Mouse (Mus musculus) urinary bladder, adult 2 months (tissue): ENCODE results near the gene Uso1. TPM values are rescaled to one million over a fixed set of nuclear protein-coding genes. Genes with fewer than 3 reads are reported as not detected.

Experiments
- DNase-seq: peaks from one replicate; pipeline ENCODE4 v3.0.0; 2022; ENCODE audit warnings: low spot score
- polyA plus RNA-seq: library from polyadenylated mRNA; depleted of rRNA; stranded (reverse); fragments of >200 nt; gene quantifications from 2 replicates; pipeline ENCODE4 v1.2.3, GENCODE M21; 2012; rRNA removed

Gene Uso1
- 49.4 and 53.4 TPM in 2 replicates for polyA plus RNA-seq

- peak; percentile 98 for DNase-seq
Observed at GRCm38 (mm10) chr5:92137239-92138046, at the start of gene Uso1. TSS of gene Uso1 (plus strand) at chr5:92137938.

GRCm38 (mm10) chr5:92093263-92094061 is 44.3 kb upstream of the Uso1 start:
- no peak for DNase-seq

- DNase-seq, result no peak
Observed at GRCm38 (mm10) chr5:92094062-92094415, 43.7 kb upstream of the Uso1 start.

GRCm38 (mm10) chr5:92096786-92097185 is 41.0 kb upstream of the Uso1 start:
- DNase-seq, result no peak

- no peak for DNase-seq
Observed at GRCm38 (mm10) chr5:92097779-92098178, 40.0 kb upstream of the Uso1 start.

- DNase-seq, result no peak
Observed at GRCm38 (mm10) chr5:92098351-92099109, 39.2 kb upstream of the Uso1 start.

- no peak for DNase-seq
Observed at GRCm38 (mm10) chr5:92101601-92102000, 36.1 kb upstream of the Uso1 start.

GRCm38 (mm10) chr5:92103062-92103461 is 34.7 kb upstream of the Uso1 start:
- no peak for DNase-seq

GRCm38 (mm10) chr5:92103816-92104415 is 33.8 kb upstream of the Uso1 start:
- no peak for DNase-seq

- DNase-seq, result no peak
Observed at GRCm38 (mm10) chr5:92106327-92107125, 31.2 kb upstream of the Uso1 start.

- no peak for DNase-seq
Observed at GRCm38 (mm10) chr5:92107282-92107681, 30.5 kb upstream of the Uso1 start.

GRCm38 (mm10) chr5:92110818-92111355 is 26.9 kb upstream of the Uso1 start:
- no peak for DNase-seq

GRCm38 (mm10) chr5:92112175-92112574 is 25.6 kb upstream of the Uso1 start:
- DNase-seq, result no peak

GRCm38 (mm10) chr5:92112585-92112984 is 25.2 kb upstream of the Uso1 start:
- no peak for DNase-seq

- DNase-seq, result no peak
Observed at GRCm38 (mm10) chr5:92113484-92113883, 24.3 kb upstream of the Uso1 start.

- no peak for DNase-seq
Observed at GRCm38 (mm10) chr5:92114223-92114622, 23.5 kb upstream of the Uso1 start.

GRCm38 (mm10) chr5:92114939-92115338 is 22.8 kb upstream of the Uso1 start:
- DNase-seq, result no peak

GRCm38 (mm10) chr5:92117823-92118403 is 19.8 kb upstream of the Uso1 start:
- peak; percentile 37 for DNase-seq

- no peak for DNase-seq
Observed at GRCm38 (mm10) chr5:92121636-92122035, 16.1 kb upstream of the Uso1 start.

GRCm38 (mm10) chr5:92125446-92125845 is 12.3 kb upstream of the Uso1 start:
- DNase-seq, result no peak
